Mouse (Mus musculus) lung, postnatal 4 days (tissue): ENCODE measurements around the gene Lemd1.

ENCODE experiments used
- DNase-seq, 2 experiments: peaks; one replicate each; pipeline ENCODE4 v3.0.0; 2021

Lemd1 gene

DNA sequence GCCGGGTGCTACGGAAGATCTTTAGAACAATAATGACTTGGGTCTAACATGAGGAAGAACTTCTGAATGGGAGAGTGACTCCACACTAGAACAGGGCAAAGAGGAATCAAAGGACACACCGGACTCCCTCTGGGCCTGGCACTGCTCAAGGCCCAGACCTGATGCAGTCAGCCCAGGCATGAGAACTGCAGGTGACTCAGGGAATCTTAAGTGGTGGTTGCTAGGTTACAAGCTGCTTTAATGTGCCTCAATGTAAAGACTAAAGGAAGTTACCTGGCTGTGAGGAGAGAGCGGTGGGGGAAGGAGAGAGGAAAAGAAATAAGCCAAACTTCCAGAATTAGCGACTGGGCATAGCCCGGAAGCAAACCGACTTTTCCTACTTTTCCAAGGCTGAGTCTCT, 104.3 kb downstream of the Lemd1 start:
- DNase-seq = no peak

DNA sequence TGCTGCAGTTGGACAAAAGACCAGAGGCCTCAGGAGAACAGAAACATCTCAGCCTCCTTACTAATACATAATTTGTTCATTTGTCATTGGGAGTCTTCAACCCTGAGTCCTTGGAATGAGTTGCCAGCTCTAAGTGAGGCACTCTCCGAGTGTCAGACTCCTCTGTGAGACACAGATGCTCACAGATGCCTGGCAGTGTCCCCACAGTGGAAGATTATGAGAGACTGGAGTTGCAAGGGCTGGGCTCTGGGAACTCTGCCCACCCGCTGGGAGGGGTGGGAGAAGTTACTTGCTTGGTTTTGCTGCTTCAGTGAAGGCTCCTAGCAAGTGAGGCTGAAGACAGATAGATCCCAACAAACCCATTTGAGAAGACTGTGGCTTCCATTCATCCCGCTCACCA, 104.8 kb downstream of the Lemd1 start:
- DNase-seq = peak; percentile 68 to 90

DNA sequence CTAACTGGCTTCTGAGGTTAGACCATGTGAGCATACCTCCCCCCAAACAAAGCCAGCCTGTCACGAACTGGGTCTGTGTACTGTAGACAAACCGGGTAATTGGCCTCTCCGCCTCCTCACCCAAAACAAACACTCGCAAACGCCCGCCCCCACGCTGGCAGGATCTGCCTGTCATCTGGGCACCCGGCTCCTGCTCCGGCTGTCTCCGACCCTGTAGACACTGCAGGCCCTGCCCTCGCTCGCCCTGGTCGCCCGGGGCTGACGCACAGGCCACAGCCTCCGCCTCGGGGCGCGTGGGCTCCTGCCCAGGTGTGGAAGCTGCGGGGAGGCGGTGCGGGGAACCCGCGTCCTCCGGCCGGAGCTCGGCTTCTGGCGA, 107.2 kb downstream of the Lemd1 start, which contains the start of gene Klhdc8a:
Klhdc8a (plus strand) TSS at position 202 of the 376 bp plus-strand sequence.
- peak; percentile 78 to 83 for DNase-seq

DNA sequence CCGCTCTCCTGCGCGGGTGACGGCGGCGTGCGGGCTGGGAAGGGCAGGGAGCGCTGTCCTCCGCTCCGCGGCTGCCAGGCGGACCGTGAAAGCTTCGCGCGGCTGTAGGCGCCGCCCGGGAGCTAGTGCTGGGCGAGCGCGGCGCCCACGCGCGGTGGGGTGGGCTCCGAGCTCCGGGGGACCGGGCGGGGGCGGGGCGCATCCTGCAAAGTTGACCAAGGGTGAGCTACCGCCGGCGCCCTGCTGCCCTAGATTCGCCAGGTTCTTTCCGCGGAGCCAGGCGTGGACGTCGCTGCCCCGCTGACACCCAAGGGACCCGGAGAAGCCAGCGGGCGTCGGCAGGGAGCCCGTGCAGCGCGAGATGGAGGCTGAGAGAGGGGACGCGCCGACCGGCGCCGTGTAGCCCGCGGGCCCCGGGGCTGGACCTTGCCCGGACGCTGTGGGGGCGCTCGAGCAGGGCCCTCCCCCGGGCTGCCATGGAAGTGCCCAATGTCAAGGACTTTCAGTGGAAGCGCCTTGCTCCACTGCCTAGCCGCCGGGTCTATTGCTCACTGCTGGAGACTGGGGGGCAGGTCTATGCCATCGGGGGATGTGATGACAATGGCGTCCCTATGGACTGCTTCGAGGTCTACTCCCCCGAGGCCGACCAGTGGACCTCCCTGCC, 107.7 kb downstream of the Lemd1 start:
- DNase-seq = peak; percentile 60 to 65

DNA sequence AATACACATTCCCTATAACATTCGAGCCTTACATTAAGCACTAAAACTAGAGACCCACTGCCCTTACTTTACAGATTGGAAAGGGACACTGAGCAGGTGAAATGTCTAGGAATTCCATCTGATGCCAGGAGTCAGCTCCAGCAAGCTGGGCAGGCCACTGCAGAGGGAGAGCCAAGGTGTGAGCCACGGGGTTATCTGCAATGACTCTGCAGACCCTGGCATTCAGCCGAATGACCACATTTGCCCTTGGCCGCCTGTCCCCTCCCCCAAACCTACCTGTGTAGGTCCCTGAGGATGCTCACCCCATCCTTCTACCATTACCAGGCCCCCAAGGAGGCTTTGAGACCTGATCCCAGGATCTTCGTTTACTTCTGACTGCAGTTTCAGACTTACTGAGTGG, 108.5 kb downstream of the Lemd1 start:
- no peak for DNase-seq

DNA sequence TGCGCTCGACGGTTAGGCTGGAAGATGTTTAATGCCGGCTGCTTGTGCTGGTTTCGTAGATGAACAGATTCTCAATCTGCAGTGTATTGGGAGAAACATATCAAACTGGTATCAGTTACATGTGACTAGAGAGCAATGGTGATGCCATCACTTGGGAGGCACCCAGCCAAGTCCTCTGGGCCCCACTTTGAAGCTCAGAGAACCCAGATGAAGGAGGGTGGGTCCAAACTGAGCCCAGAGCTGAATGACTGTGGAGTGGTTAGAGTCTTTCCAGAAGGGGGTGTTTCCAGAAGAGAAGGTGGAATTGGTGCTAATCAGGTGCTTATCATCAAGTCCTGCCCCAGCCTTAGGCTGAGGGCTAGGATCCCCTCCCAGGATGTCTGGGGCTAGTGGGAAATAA, 110.0 kb downstream of the Lemd1 start:
- DNase-seq = no peak

DNA sequence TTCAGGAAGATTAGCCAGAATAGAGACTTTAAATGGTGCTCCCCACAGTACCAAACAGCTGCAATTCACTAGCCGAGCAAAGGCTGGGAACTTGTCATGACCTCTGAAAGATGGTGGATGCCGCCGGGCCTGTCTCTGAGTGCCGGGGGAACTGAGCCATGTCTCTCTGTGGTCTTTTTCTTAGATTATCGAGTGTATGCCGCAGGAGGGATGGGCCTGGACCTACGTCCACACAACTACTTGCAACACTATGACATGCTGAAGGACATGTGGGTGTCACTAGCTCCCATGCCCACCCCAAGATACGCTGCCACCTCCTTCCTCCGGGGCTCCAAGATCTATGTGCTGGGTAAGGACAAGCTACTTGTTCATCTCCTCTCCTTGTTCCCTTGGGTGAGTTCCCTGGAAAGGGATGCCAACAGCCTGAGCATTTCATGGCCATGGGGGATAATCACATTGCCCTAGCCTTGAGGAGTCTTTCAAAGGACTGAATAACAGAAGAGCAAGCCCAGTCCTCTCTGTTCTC, 111.2 kb downstream of the Lemd1 start:
- no peak for DNase-seq

DNA sequence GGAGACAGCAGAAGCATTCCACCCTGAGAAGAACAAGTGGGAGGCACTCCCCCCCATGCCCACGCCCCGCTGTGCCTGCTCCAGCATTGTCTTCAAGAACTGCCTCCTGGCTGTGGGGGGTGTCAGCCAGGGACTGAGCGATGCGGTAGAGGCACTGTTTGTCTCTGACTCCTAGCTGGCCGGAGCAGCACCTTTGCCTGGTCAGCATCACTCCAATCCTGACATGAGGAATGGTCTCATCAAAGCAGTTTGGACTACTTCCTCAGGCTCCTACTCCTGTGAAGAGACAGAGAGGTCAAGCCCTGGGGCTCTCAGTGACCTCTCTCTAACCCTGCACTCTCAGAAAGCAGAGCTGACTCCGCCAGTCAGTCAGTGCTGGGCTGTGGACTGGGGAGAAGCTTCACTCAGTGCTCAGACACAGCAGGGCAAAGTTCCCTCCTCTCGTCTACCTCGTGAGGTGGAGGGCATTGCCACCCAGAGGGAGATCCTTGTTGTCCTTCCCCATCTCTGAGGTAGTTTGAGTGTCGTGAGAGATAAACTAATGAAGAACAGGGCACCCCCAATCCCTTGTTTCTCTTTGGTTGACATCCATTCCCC, 113.5 kb downstream of the Lemd1 start:
- no peak for DNase-seq

DNA sequence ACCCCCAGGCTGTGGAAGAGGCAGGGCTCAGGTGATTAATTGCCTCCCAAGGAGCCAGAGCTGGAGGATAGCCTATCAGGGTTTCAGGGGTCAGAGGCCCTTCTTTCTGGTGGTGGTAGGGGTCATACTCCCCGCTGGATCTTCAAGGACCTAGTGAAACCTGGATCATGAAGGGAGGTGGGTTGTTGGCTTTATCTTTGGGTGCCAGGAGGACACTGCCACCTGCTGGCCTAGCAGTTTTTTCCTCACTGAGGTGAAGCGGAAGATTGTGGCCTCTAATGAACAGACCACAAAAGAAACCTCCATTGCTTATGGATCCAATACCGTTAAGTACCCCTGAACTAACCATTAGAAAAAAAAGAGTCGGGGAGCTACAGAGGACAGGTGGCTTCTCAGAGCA, 114.9 kb downstream of the Lemd1 start:
- DNase-seq = peak; percentile 53 to 70

DNA sequence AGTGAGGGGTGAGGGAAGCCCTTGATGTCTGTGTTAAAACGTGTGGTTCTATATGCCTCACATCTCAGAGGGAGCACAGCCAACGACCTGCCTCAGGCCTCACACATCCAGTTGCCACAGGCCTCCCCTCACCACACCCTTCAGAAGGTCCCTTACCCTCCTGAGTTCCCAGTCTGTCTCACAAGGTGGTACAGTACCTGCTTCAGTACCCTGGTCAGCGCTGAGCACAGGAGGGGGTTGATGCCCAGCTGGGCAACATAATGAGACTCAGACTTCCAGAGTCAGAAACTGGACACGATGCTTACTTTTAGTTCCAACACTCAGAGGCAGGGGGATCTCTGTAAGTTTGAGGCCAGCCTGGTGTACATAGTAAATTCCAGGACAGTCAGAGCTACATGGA, 115.6 kb downstream of the Lemd1 start:
- DNase-seq = no peak

DNA sequence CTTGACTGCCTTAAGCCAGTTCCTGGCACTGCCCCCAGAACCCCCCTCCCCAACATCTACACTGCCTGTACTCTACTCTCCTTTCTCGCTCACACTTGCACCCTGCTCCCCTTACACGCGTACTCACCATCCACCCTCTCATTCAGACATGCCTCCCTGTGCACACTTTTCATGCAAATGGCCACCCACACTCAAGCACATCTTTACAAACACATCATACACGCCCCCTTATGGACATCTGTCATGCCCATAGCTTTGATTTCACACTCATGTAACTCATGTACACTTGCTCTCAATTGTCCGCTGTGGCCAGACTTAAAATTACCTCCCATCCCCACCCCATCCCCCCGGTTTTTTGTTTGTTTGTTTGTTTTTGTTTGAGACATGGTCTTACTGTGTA, 116.7 kb downstream of the Lemd1 start:
- no peak for DNase-seq

DNA sequence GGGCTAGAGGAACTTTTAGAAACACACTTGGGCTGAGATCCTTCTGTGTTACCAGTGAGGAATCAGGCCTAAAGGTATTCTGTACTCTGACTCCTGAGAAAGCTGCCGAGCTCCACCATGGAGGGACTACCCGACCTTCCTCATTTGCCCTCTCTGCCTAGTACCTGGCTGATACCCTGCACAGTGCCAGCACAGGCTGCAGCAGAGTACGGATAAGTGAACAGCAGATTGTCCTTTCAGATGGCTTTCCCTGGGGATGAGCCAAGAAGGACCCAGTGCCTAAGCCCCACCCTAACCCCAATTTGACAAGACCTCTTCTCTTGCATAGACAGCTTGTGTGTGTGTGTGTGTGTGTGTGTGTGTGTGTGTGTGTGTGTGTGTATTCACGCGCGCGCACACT, 117.4 kb downstream of the Lemd1 start:
- no peak for DNase-seq
